Mouse (Mus musculus) midbrain, embryonic 13.5 days (tissue): ENCODE measurements around the gene Xxylt1. TPM values are rescaled to one million over a fixed set of nuclear protein-coding genes. Genes with fewer than 3 reads are reported as not detected.
A peak's percentile ranks its signal among the peaks of the same experiment; 100 is the strongest.

Source experiments
- ATAC-seq: fragments of 200-750 bp; cut with Nextera tagmentation; 2 replicates; pipeline ENCODE4 v1.8.0; 2017; ENCODE audit warnings: mild to moderate bottlenecking, moderate TSS enrichment, moderate library complexity
- H3K27ac ChIP-seq: fragments of 300-500 bp; sonication (generic); 2 replicates; pipeline ENCODE4 v1.5.1; 2015; ENCODE audit warnings: inconsistent platforms, mild to moderate bottlenecking, moderate library complexity
- H3K27me3 ChIP-seq: fragments of 300-500 bp; sonication (generic); 2 replicates; pipeline ENCODE4 v1.6.1; 2015; ENCODE audit warnings: mild to moderate bottlenecking, inconsistent platforms
- H3K36me3 ChIP-seq: fragments of 300-500 bp; sonication (generic); 2 replicates; pipeline ENCODE4 v1.6.1; 2015; ENCODE audit warnings: mild to moderate bottlenecking, inconsistent platforms
- H3K4me1 ChIP-seq: fragments of 300-500 bp; sonication (generic); replicated peaks from 2 replicates; pipeline ENCODE4 v1.6.1; 2015; ENCODE audit warnings: inconsistent platforms
- H3K4me2 ChIP-seq: fragments of 300-500 bp; sonication (generic); replicated peaks from 2 replicates; pipeline ENCODE4 v1.6.1; 2015; ENCODE audit warnings: moderate library complexity, mild to moderate bottlenecking, inconsistent platforms
- H3K4me3 ChIP-seq: fragments of 300-500 bp; sonication (generic); replicated peaks from 2 replicates; pipeline ENCODE4 v1.5.1; 2015; ENCODE audit warnings: mild to moderate bottlenecking, inconsistent platforms
- H3K9ac ChIP-seq: fragments of 300-500 bp; sonication (generic); replicated peaks from 2 replicates; pipeline ENCODE4 v1.6.1; 2015; ENCODE audit warnings: mild to moderate bottlenecking, inconsistent platforms
- H3K9me3 ChIP-seq: fragments of 300-500 bp; sonication (generic); 2 replicates; pipeline ENCODE4 v1.6.1; 2016; ENCODE audit warnings: mild to moderate bottlenecking, inconsistent platforms
- WGBS: fragments of 180-500 bp; shearing (Covaris S2); methylation state at CpG from one replicate; pipeline ENCODE4 v1.1.7; 2015; 5-methylcytosine and 5-hydroxymethylcytosine counted together
- polyA plus RNA-seq: library from polyadenylated mRNA; unstranded; fragments of >200 nt; fragmentation: Nextera tagmentation; extraction: Ambion mirVana; gene quantifications from 2 replicates; pipeline ENCODE4 v1.2.1, GENCODE M21; 2015

Xxylt1 gene
- polyA plus RNA-seq, 1 experiment from 2014 or later = 8.8 TPM

DNA sequence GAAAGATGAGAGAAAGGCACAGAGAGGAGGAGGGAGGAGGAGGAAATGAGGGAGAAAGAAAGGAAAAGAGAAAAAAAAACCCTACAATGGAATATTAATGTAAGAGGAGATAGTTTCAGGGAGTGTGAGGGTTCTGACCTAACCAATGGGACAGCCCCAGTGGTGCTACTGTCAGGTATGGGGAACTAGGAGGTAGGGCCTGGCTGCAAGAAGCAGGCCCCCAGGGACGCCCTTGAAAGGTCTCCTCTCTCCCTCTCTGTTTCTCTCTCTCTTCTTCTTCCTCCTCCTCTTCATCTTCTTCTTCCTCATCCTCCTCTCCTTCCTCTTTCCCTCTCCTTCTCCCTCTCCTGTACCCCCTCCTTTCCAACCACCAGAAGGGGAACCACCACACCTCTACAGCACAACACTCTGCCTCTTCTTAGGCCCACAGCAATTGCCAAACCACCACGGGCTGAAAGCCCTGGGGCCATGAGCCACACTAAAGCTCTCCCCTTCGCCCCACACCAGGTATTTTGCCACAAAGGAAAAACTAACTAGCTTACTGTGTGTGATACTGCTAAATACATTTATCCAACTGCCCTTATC is 6.8 kb downstream of the Xxylt1 start:
- Histone ChIP-seq H3K4me2 (no peak overlapping the region), H3K36me3 (no peaks in the 10 kb centered on the region), H3K27me3 (no peaks in the 10 kb centered on the region), H3K27ac (no peak overlapping the region), H3K9me3 (no peaks in the 10 kb centered on the region), H3K4me3 (no peak overlapping the region), H3K4me1 (peaks cover 12% of the 10 kb centered on the region), H3K9ac (no peak overlapping the region)
- no peak for ATAC-seq
- 81% methylated on average over 3 of the region's 3 CpGs for WGBS

DNA sequence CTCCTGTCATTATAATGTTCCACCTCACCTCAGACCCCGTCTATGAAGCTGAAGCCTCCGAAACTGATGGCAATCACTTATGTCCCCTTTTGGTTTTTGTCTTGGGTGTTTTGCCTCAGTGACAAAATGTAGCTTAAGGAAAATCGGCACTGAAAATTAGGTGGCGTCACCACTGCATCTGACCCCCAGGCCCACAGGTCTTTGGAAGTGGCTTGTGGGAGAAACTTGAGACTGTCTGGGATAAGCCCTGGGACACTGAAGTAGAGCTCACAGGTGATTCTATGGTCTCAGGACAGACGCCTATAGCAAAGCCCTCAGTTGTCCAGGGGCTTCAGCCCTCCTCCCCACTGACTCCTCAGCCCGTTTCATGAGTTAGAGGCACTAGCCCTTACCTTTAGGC is 9.5 kb downstream of the Xxylt1 start:
- Histone ChIP-seq H3K27me3 (no peaks in the 10 kb centered on the region), H3K4me1 (peaks cover 10% of the 10 kb centered on the region), H3K36me3 (no peaks in the 10 kb centered on the region), H3K4me2 (no peak overlapping the region), H3K9me3 (no peaks in the 10 kb centered on the region), H3K4me3 (no peak overlapping the region), H3K9ac (no peak overlapping the region), H3K27ac (no peak overlapping the region)
- WGBS = 78% methylated on average over 6 of the region's 6 CpGs
- ATAC-seq = no peak

DNA sequence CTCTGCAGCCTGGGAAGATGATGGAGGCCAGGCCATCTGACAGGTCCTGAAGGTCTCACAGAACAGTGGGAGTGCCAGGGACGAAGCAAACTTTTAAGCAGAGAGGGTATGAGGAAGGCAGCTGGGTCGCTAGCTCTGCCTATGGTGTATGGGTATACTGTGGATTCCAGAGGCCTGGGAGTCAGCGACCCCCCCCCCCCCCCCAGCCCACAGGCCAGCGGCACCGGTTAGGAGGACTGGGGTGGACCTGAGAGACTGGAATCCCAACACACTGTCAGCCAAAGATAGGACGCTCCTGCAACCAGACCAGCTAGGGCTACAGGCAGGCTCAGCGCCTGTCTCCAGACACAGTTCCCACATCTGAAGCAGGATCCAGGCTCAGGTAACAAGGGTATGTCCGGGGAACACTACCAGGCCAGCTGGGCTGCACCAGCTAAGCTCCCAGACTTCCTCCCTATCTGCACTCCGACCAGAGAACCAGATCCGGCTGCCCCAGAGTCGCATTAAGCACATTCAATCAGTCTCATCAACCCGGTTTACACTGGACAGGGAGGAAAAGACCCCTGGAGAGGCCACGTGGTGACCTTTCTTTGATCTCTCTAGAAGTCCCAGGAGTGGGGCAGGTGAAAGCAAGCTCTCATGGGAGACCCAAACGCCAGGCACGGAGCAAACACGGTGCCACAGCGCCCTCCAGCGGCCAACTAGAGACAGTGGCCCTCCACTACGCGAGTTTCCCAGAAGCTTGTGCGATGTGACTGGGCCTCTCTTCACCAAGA is 10.7 kb downstream of the Xxylt1 start:
- no peak overlapping the region for H3K9ac ChIP-seq
- WGBS = 19% methylated on average over 20 of the region's 21 CpGs

GRCm38 (mm10) chr16:31069211-31070166 is 11.7 kb downstream of the Xxylt1 start:
- peaks cover 20% of the 10 kb centered on the region for H3K4me1 ChIP-seq
- H3K9ac ChIP-seq = no peak overlapping the region
- ATAC-seq = no peak
- 88% methylated on average over 14 of the region's 14 CpGs for WGBS
- no peak overlapping the region for H3K27ac ChIP-seq
- no peaks in the 10 kb centered on the region for H3K27me3 ChIP-seq
- H3K4me3 ChIP-seq = no peak overlapping the region
- no peaks in the 10 kb centered on the region for H3K36me3 ChIP-seq
- no peak overlapping the region for H3K4me2 ChIP-seq
- H3K9me3 ChIP-seq = no peaks in the 10 kb centered on the region

More for the DNA sequence above, 10.7 kb downstream of the Xxylt1 start:
- Histone ChIP-seq H3K36me3 (no peaks in the 10 kb centered on the region), H3K27me3 (no peaks in the 10 kb centered on the region), H3K27ac (no peak overlapping the region), H3K4me1 (peaks cover 20% of the 10 kb centered on the region), H3K4me2 (peak overlapping the region; percentile 38), H3K4me3 (no peak overlapping the region), H3K9me3 (no peaks in the 10 kb centered on the region)
- ATAC-seq = peak; percentile 76

GRCm38 (mm10) chr16:31068280-31068679 is 13.0 kb downstream of the Xxylt1 start:
- Histone ChIP-seq H3K36me3 (no peaks in the 10 kb centered on the region), H3K9ac (no peak overlapping the region), H3K4me3 (no peak overlapping the region), H3K27me3 (no peaks in the 10 kb centered on the region), H3K27ac (no peak overlapping the region), H3K9me3 (no peaks in the 10 kb centered on the region), H3K4me1 (peaks cover 20% of the 10 kb centered on the region), H3K4me2 (no peak overlapping the region)
- 89% methylated on average over 7 of the region's 7 CpGs for WGBS
- ATAC-seq = no peak

GRCm38 (mm10) chr16:31066344-31067098 is 14.7 kb downstream of the Xxylt1 start:
- no peak overlapping the region for H3K4me2 ChIP-seq
- H3K4me1 ChIP-seq = peaks cover 20% of the 10 kb centered on the region
- H3K9ac ChIP-seq = no peak overlapping the region
- H3K27me3 ChIP-seq = no peaks in the 10 kb centered on the region
- no peak for ATAC-seq
- 68% methylated on average over 15 of the region's 15 CpGs for WGBS
- no peak overlapping the region for H3K27ac ChIP-seq
- H3K9me3 ChIP-seq = no peaks in the 10 kb centered on the region
- H3K4me3 ChIP-seq = no peak overlapping the region
- H3K36me3 ChIP-seq = no peaks in the 10 kb centered on the region

GRCm38 (mm10) chr16:31064782-31065181 is 16.4 kb downstream of the Xxylt1 start:
- no peak overlapping the region for H3K9ac ChIP-seq
- 87% methylated on average over 6 of the region's 6 CpGs for WGBS
- H3K27ac ChIP-seq = no peak overlapping the region
- H3K27me3 ChIP-seq = no peaks in the 10 kb centered on the region
- no peak for ATAC-seq
- H3K9me3 ChIP-seq = no peaks in the 10 kb centered on the region
- no peaks in the 10 kb centered on the region for H3K36me3 ChIP-seq
- H3K4me1 ChIP-seq = 0 out of 2 replicates have a peak, but pooled peaks cover 12% of the 10 kb centered on the region
- no peak overlapping the region for H3K4me2 ChIP-seq
- no peak overlapping the region for H3K4me3 ChIP-seq

DNA sequence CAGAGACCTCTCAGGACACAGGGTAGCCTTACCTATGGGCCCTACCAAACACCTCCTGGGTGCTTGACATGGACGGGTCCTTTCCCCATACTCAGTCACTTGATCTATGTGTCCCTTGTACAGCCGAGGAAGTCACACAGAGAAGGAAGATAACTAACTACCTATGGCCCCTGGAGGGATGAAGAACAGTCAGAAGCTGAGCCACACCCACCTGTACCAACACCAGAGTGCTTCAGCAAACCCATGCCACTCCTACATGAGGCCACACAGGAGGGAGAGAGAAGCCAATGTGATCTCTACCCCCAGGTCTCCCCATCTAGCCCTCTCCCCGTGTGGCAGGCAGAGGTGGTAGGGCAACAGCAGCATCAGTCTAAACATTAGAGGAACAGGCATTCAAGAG is 18.3 kb downstream of the Xxylt1 start:
- Histone ChIP-seq H3K4me2 (no peak overlapping the region), H3K27me3 (no peaks in the 10 kb centered on the region), H3K4me3 (no peak overlapping the region), H3K9ac (no peak overlapping the region), H3K4me1 (peaks cover 22% of the 10 kb centered on the region; the same call in 1 of the 2 replicates), H3K9me3 (no peaks in the 10 kb centered on the region), H3K36me3 (no peaks in the 10 kb centered on the region), H3K27ac (no peak overlapping the region)
- 86% methylated on average over 3 of the region's 3 CpGs for WGBS
- no peak for ATAC-seq

DNA sequence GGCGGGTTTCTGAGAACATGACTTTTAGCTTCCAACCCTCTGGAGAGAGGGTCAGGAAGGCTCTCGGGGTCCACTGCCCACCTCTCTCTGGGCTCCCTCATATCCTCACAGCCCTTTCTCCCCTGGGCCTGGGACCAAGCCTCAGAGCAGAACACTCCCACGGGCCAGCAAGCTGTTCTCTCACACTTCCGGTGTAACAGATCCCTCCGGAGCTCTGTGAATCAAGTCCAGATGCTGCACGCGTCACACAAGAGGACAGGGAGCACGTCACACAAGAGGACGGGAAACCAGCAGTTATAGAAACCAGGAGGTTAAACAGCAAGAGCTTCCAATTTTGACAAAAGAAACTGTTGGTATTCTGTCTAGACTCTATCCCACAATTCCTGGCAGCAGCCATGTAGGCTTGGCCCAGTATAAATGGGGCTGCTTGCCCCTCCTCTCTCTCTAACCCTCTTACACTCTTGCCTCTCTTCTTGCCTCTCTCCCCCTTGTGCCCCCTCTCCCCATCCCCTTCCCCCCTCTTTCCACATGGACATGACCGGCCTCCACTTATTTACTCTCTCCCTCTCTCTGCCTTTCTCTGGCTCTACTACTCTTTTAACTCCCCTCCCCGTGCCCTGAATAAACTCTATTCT is 19.9 kb downstream of the Xxylt1 start:
- H3K4me1 ChIP-seq = peaks cover 17% of the 10 kb centered on the region; the same call in 1 of the 2 replicates
- H3K9me3 ChIP-seq = no peaks in the 10 kb centered on the region
- WGBS = 84% methylated on average over 11 of the region's 11 CpGs
- ATAC-seq = no peak
- H3K27ac ChIP-seq = no peak overlapping the region
- no peaks in the 10 kb centered on the region for H3K36me3 ChIP-seq
- H3K4me2 ChIP-seq = no peak overlapping the region
- no peak overlapping the region for H3K9ac ChIP-seq
- no peak overlapping the region for H3K4me3 ChIP-seq
- H3K27me3 ChIP-seq = no peaks in the 10 kb centered on the region

GRCm38 (mm10) chr16:31060714-31061113 is 20.5 kb downstream of the Xxylt1 start:
- Histone ChIP-seq H3K36me3 (no peaks in the 10 kb centered on the region), H3K4me3 (no peak overlapping the region), H3K27me3 (no peaks in the 10 kb centered on the region), H3K4me2 (no peak overlapping the region), H3K9me3 (no peaks in the 10 kb centered on the region), H3K27ac (no peak overlapping the region), H3K4me1 (peaks cover 12% of the 10 kb centered on the region; the same call in 1 of the 2 replicates), H3K9ac (no peak overlapping the region)
- no peak for ATAC-seq
- 97% methylated on average over 13 of the region's 13 CpGs for WGBS

DNA sequence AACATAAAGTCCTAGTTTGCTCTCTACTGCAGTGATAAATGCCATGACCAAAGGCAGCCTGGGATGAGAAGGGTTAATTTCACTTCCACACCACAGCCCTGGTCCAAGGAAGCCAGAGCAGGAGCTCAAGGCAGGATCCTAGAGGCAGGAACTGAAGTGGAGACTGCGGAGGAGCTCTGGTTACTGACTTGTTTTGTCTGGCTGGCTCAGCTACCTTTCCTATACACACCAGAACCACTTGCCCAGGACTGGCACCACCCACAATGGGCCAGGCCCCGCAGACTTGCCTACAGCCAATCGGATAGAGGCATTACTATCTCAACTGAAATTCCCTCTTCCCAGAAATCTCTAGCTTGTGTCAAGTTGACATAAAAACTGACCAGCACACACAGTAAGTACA is 21.0 kb downstream of the Xxylt1 start:
- Histone ChIP-seq H3K27me3 (no peaks in the 10 kb centered on the region), H3K27ac (no peak overlapping the region), H3K36me3 (no peaks in the 10 kb centered on the region), H3K4me2 (no peak overlapping the region), H3K4me3 (no peak overlapping the region), H3K9me3 (no peaks in the 10 kb centered on the region), H3K4me1 (peaks cover 10% of the 10 kb centered on the region; the same call in 1 of the 2 replicates), H3K9ac (no peak overlapping the region)
- WGBS = 94% methylated on average over 3 of the region's 3 CpGs
- ATAC-seq = no peak
